Mouse (Mus musculus): ENCODE results near the gene Slc16a13.

DNA sequence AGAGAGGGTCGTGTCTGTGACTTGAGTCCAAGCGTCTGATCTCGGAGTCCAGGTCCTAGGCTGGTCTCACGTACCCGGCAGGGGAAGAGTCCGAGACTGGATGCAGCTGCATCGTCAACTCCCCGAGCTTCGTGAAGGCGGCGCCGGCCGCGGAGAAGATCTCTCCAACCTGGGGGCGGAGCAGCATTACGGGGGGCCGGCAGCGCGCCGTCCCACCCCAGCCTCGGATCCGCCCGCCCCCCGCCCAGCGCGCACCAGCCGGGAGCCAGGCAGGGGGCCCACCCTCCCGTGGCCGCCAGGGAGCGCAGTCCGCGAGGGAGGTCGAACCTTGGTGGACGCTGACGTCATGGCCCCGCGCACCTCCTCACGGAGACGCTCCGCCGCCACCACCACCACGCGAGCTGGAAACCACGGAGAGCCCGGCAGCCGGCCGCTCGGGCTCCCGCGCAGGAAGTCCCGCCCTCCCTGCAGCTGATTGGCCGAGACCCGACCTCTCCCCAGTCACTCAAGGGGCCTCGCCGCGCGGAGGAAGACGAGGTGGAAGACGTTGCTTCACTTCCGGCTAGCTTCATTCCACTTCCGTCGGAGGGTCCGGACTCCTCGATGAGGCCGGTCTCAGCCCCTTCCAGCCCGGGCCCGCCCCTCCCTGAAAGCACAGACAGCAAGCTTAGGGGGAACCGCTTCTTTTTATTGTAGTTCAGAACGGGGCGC lies 16.7 kb upstream of the Slc16a13 start, which contains the start of gene 0610010K14Rik:
- TF ChIP-seq CTCF (IDR thresholded peaks at IDR 0.05; ENCODE audit: low read depth, low read length) (no peak), POLR2A (IDR thresholded peaks at IDR 0.05; ENCODE audit: borderline replicate concordance, low read depth, low read length) (no peak)
